Mouse (Mus musculus) kidney, postnatal 10 days (tissue): ENCODE results near the gene Lmntd1.
A peak's percentile ranks its signal among the peaks of the same experiment; 100 is the strongest.

Experiments used
- DNase-seq: peaks from one replicate; pipeline ENCODE4 v3.0.0; 2021; ENCODE audit warnings: mixed read lengths

The Lmntd1 gene

DNA sequence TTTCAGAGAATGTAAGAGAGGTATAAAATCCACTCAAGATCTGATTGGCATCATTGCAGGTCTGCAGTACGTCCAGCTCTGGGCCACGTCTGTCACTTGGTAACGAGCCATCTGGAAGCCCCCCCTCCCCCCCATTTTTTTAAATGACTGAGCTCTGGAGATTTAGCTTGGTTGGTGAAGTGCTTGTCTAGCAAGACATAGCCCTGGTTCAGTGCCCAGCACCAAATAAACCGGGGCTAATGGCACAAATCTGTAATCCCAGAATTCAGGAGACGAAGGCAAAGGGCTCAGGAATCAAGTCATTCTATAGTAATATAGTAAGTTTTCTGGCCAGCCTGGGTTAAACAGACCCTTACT is 130.8 kb downstream of the Lmntd1 start:
- no peak for DNase-seq

GRCm38 (mm10) chr6:145482656-145483317 is 131.3 kb downstream of the Lmntd1 start:
- peak; percentile 45 for DNase-seq

DNA sequence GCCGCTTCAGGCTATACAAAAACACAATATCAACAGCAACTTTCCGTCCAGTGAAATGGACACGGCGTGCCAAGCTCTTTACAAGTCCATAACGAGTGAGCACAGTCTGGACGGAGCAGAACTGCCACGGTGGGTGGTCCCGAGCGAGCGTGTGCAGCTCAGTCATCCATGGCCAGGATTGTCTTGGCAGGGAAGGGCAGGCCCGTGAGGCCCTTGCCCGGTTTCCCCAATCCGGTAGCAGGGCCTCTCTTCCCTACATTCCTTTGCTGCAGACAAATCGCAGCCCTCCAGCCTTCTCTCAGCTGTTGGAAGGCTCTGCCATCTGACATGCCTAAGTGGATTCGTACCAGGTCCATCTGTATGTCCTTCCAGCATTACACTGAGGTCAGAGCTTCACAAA is 132.2 kb downstream of the Lmntd1 start:
- no peak for DNase-seq

GRCm38 (mm10) chr6:145478821-145479271 is 135.3 kb downstream of the Lmntd1 start:
- DNase-seq = no peak

GRCm38 (mm10) chr6:145477367-145477905 is 136.7 kb downstream of the Lmntd1 start:
- peak; percentile 72 for DNase-seq

- no peak for DNase-seq
Measured at GRCm38 (mm10) chr6:145471638-145472247, 142.4 kb downstream of the Lmntd1 start.

DNA sequence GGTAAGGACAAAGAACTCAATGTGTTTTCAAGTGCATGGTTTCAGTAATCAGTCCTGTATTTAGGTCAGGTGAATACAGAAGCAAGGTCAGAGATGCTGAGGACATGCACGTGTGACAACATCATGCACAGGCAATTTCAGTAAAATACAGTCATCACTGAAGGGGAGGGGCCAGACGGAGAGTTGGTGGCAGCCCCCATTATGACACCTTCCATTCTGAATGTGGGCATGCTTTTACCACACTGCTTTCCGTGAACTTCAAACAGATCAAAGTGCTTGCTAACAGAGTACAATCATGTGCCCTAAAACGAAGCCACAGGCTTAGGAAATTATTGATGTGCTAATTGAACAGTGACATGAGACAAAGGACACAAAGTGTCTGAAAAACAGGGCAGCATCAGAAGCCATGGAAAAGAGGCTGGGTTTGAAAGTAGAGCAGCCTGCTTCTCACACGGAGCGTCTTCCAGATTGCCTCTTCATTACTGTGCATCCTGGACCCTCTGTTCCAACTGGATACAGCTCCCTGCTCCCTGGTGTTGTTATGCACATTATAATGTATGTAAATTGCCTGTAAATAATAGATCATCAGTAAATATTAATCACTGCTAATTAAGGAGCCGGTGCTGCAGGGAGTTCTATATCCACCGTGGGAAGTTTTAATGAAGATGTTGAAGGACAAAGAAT is 144.7 kb downstream of the Lmntd1 start:
- no peak for DNase-seq

GRCm38 (mm10) chr6:145464027-145464426 is 150.1 kb downstream of the Lmntd1 start:
- DNase-seq = no peak

DNA sequence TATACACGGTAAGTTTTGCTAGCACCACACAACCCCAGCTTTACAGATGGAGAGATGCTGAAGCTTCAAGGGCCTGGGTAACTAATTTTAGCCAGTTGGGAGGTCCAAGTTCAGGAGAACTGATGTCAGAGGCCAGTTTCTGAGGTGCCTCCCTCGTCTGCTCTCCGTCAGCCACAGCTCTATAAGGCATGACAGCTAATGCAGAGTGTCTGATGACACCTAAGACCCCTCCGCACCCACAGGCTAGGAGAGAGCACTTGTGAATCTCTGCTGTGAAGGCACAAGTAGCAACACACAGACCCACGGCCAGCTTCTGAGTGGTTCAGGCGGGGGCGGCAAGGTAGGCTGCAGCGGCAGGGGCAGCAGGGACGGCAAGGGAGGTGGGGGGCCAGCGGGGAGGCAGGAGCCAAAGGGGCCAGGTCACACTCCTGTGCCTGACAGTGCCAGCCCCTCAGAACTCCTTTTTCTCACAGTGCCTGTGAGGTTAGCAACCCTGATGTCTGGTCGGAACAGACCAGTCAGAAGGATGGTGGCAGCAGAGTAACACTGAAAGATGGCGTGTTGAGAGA is 151.4 kb downstream of the Lmntd1 start:
- DNase-seq = no peak

- DNase-seq = peak; percentile 63
Measured at GRCm38 (mm10) chr6:145457066-145457465, 157.1 kb downstream of the Lmntd1 start.

DNA sequence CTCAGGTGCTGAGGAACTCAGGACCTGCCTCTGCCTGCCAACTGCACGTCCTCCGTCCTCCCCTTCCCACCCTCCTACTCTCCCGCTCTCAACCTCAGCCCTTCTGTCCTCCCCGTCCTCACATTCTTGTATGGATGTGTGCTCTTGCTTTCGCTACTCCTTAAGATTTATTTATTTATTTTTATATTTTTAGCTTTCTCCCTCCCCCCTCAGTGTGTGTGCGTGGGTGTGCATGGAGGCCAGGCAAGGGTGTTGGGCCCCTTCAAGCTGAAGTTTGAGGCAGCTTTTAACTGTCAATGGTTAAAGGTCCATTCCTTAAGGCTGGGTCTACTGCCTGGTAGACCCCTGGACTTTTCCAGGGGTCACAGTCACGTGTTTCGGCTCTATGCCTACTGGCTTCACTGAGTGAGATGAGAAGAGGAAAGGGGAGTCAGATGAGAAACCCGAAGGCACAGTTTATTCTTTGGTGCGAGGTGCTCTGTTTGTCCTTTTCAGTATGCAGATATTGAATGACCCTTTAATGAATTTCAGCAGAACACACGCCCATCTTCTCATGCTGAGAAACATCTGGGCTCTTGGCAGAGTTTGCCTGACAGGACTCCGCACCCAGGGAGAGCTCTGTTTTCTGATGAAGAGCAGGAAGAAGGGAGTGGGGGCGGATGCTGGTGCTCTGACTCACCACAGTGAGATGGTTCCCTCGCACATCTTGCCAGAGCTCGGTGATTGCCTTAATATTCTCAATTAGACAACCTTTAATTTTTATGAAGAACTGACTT is 163.3 kb downstream of the Lmntd1 start:
- DNase-seq = peak; percentile 43

DNA sequence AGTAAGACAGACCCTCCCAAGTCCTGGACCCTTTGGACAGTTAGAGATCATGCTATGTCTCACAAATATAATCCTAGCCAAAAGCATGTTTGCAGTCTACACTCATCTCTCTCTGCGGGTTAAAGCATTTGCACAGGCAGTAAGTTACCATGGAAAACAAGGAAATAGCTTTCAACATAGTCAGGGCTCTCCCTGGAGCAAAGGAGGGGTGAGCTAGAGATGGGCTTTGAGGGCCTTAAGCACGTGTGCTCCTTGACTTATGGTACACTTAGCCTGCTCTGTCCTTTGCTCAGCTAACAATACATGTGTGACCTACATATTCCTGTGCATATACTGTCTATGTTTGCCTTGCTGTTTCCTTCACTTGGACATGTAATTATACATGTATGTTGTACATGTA is 165.8 kb downstream of the Lmntd1 start:
- DNase-seq = no peak

- DNase-seq = peak; percentile 29
Measured at GRCm38 (mm10) chr6:145445811-145446500, 168.2 kb downstream of the Lmntd1 start.

DNA sequence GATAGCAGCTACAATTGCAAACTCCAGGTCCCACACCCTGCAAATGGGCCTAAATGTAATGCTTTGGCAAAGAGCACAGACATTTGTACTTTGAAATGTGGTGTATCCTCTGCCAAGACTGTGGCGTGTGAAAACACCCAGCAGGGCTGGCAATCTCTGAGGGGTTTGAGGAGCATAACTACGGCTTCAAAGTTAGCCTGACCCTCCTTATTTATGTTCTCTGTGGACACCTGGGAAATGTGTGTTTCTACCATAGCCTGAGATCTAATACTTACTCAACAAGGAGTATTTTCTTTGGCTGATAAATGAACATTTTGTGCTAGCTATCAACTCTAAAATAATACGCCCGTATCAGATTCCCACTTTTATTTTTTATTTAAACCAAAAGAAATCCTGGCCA is 168.7 kb downstream of the Lmntd1 start:
- no peak for DNase-seq

GRCm38 (mm10) chr6:145442786-145443185 is 171.3 kb downstream of the Lmntd1 start:
- DNase-seq = peak; percentile 69

DNA sequence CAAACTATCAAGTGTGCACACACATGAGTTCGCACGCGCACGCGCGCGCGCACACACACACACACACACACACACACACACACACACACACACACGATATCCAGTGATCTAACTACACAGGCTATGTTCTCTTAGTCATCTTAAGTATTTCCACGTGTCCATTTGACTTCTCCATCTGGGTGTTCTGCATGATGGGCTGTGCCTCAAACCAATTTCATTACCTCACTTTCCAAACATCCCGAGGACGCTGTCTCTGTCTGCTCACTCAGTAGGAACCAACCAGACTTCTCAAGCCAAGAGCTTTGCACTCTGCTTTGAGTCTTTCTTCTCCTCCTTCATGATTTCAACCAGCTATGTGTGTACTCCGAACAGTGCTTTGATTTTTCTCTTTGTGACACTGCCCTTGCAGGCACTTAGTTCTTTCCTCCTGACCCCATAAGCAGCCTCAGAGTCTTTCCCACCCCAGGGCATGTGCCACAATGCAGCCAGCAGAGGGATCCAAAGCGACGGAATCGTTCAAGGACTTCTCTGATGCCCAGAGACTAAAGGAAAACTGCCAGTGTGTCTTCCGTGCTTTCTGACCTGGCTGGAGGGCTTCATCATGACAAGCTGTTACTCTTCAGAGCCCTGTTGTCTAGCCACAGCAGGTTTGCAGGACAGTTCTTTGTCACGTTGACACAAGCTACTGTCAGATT is 172.6 kb downstream of the Lmntd1 start:
- DNase-seq = peak; percentile 75

DNA sequence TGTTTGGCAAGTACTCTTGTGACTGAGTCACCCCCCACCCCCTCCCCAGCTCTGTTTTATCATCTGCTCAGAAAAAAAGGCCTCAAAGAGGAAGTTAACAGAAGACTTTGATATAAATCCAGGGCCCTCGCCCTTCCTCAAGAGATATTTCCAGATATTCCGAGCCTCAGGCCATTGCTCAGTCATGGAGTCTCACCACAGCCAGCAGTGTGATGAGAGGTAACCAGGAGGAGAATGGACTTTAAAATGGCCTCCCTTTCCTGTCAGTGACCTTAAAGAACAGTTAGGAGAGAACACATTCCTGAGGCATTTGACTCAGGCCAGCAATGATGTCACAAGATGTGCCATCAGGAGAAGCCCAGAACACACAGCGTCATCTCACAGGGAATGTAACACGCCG is 175.3 kb downstream of the Lmntd1 start:
- DNase-seq = no peak

GRCm38 (mm10) chr6:145435764-145436163 is 178.4 kb downstream of the Lmntd1 start:
- DNase-seq = no peak

- DNase-seq = no peak
Measured at GRCm38 (mm10) chr6:145435156-145435555, 179.0 kb downstream of the Lmntd1 start.

DNA sequence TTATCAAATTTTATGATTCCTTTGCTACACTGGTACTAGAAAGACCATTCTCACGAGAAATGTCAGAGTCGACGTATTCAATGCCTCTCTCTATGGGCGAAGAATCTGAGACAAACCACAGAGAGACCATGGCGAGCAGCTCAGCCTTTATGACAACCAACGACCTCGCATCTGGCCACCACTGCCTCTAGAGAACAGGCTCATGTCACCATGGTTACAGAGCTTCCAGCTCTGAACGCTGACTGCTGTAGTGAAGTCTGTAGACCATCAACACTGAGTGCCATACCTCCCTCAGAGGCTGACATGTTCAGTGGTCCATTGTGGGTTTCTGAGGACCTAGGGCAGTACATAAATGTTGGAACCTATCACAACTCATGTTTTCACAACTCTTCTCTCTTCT is 180.2 kb downstream of the Lmntd1 start:
- DNase-seq = no peak
